Mouse (Mus musculus): ENCODE data around the gene Arhgef7.

- TF ChIP-seq CTCF (IDR thresholded peaks at IDR 0.05; ENCODE audit: control insufficient read depth, insufficient read depth, insufficient replicate concordance, low read depth, low read length): no peak
- TF ChIP-seq POLR2A (IDR thresholded peaks at IDR 0.05; ENCODE audit: control insufficient read depth, low read depth, low read length): no peak
Measured at GRCm38 (mm10) chr8:11778646-11779433, 51.3 kb downstream of the Arhgef7 start.
